Mouse (Mus musculus): ENCODE measurements around the gene Raver2.

The Raver2 gene

DNA sequence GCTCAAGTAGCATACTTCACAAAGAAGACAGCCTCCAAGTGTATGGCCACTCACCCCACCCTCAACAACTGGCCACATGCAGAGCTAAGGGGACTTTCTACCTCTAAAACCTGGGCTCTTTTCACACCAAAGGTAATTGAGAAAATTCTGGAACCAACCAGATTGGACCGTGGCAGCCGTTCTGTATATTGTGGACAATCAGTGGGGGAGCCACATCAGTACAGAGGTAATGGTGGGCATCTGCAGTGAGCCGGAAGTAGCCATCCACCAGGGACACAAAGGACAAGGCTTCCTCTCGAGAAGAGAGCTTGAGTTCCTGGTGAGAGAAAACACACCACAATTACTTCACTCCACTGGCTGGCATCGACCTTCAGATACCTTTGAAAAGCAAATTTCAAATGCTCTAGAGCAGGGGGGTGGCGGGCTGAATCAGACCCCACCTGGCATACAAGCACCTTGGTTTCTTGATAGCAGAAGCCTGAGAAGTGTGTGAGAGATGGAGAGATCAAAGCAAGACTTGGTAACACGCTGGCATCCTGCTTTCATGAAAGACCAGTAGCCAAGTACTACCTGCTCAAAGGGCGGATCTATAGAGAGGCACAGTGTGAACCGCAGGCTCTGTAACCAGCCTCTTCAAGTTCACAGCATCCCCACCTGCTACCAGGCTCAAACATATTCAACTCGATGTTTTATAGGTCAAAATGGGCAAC, 106.3 kb downstream of the Raver2 start:
- no peak for DNase-seq (ENCODE audit: low spot score)

GRCm38 (mm10) chr4:101176123-101176522, 107.3 kb downstream of the Raver2 start:
- peak; percentile 24 for DNase-seq (ENCODE audit: low spot score)

DNA sequence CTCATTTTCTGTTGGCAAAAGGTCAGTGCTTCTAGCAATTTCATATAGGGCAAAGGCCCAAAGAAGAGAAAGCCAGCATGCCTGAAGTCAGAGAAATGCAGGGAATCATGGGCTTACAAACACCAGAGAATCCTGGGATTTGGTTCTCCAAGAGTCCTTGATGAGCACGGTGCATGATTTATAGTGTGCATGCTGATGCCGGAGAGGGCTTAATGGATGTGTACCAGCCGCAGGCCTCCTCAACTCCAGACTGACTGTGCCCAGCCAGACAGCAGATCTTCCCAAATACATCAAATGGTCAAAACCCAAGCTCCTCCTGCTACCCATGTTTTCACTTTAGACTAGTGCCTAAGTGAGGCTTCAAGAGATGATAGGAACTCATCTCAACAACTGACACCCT, 109.0 kb downstream of the Raver2 start:
- DNase-seq (ENCODE audit: low spot score) = no peak

DNA sequence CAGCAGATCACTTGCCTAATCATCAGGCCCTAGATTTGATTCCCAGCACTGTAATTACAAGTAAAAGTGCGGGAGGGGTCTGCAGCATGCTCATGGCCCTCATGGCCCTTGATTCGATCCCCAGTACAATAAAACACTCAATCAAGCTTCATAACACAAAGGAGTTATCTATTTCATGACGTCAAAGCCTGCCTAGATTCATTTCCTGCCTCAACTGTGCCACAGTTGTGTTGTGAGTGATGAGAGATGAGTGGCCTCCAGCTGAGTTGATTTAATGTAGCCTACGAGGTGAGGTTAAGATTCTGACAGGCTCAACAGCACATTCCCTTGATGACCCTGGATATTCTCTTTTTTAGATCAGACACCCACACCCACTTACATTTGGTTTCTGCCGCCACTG, 110.3 kb downstream of the Raver2 start:
- DNase-seq (ENCODE audit: low spot score) = no peak

- no peak for DNase-seq (ENCODE audit: low spot score)
These were observed 111.1 kb downstream of the Raver2 start for GRCm38 (mm10) chr4:101179836-101180235.

- no peak for DNase-seq (ENCODE audit: low spot score)
These were observed 111.9 kb downstream of the Raver2 start for GRCm38 (mm10) chr4:101180681-101181080.

DNA sequence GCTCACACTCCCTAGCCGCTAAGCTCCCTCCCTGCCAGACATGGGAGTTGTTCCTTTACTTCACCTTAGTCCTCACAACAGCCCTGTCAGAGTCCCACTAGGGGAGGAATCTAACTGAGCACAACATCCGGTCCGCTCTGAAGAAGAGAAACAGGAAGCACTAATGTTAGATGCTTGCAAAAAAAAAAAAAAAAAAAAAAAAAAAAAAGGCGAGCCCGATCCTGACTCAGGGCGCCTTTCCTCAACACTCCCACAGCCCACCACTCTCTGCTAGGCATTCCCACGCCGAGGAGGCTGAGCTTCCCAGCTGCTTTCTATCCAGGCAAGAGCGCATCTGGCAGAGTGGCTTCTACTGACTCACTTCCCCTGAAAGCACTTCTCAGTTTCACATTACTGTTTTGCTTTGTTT, 113.8 kb downstream of the Raver2 start:
- no peak for DNase-seq (ENCODE audit: low spot score)

- no peak for DNase-seq (ENCODE audit: low spot score)
These were observed 116.4 kb downstream of the Raver2 start for GRCm38 (mm10) chr4:101185216-101185615.

DNA sequence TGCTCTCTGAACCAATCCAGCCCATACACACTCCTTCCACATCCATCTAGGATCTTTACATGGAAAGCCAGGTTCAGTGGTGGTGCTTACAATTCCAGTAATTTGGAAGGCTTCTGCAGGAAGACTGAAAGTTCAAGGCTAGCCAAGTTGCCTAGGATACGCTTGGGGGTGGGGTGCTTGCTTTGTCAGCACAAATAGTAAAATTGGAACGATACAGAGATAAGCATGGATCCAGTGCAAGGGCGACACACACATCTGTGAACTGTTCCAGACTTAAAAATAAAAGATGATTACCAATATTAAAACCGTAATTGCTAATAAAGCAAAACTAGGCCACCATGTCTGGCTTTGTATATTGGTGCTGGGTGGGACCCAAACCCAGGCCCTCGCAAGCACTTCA, 117.8 kb downstream of the Raver2 start:
- DNase-seq (ENCODE audit: low spot score) = no peak

GRCm38 (mm10) chr4:101187381-101187780, 118.6 kb downstream of the Raver2 start:
- DNase-seq (ENCODE audit: low spot score) = no peak

DNA sequence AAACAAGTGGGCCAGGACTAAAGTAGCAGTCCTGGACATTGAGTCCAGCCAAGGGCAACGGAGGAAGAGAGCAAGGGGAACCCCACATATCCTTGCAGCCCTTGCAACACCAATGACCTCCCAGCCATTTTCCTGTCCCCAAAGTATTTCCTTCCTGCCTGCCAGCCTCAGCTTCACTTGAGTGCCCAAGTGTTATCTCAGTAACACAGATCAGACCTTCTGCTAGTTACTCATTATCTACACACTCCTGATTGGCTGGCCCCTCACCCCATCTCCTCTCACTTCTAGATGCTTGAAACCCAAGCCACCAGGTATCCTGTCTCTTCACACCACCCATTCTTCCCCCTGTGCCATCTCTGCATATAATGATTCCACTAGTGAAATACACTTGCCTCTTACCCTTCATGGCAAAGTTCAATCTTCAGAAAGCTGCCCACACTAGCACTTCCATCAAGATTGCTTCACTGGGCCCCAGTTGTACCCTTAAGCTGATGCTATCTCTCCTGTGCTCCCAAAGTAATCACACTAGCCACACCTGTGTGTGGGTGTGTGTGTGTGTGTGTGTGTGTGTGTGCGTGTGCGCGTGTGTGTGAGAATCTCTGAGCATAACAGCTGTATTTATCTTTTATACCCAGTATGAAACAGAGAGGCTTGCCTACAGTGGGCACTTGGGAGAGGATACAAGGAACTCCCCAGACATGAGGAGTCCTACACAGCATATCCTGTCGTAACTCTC, 123.6 kb downstream of the Raver2 start:
- no peak for DNase-seq (ENCODE audit: low spot score)

- no peak for DNase-seq (ENCODE audit: low spot score)
These were observed 125.4 kb downstream of the Raver2 start for GRCm38 (mm10) chr4:101194170-101194569.

DNA sequence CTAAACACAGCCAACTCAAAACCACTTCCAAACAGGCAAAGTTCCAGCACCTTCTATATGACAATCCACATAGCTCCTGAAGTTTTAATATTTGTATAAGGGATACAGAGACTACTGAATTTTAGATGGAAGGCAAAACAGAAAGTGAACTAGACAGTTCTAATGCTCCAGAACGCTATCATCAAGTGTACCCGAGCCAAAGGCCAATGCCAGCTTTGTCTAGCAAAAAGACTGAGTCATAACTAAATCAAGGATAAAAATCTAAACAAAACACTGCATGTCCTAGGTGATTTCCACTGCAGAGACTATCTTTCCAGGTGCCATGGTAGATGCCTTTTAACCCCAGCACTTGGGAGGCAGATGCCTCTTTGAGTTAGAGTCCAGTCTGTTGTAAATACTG, 127.6 kb downstream of the Raver2 start:
- no peak for DNase-seq (ENCODE audit: low spot score)

GRCm38 (mm10) chr4:101197421-101198170, 128.8 kb downstream of the Raver2 start:
- no peak for DNase-seq (ENCODE audit: low spot score)

- DNase-seq (ENCODE audit: low spot score) = peak; percentile 14
These were observed 129.6 kb downstream of the Raver2 start for GRCm38 (mm10) chr4:101198333-101198732.

DNA sequence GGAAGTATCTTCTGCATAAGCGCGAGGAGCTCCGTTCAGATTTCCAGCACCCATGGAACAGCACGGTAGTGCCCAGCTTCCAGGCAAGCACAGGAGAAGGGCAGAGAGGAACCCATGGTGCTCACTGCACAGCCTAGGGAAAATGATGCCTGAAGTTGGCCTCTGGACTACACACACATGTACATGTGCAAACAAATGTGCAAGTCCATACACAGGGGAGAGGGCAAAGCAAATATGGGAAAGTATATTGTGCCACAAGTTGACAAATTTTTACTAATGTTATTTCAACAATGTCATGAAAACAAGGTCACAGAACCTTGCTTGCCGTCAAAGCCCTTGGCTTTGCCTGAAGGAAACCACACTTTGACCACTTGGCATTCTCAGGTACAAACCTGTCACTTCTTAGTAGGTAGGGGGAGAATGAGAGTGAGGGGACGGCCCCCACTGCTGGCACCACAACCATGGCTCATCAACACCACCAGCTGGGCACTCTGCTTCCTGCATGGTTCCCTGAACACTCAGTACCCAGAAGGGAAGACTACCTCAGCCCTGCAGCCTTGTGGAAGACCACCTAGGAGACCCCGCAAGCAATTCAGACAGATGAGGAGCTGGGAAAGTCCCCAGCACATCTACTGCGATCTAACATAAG, 130.8 kb downstream of the Raver2 start:
- DNase-seq (ENCODE audit: low spot score) = no peak

Measured in testis, postnatal 14 days (tissue).